Mouse (Mus musculus) heart, adult 9 months (tissue): ENCODE data around the gene Drosha.

ENCODE experiments used
- DNase-seq, 2 experiments: peaks; one replicate each; pipeline ENCODE4 v3.0.0; 2022; ENCODE audit warnings: low spot score in 2 of 2

Gene Drosha

GRCm38 (mm10) chr15:12832599-12832998 lies 8.0 kb downstream of the Drosha start:
- no peak for DNase-seq

- DNase-seq, result no peak
Measured at GRCm38 (mm10) chr15:12833385-12833784, 8.8 kb downstream of the Drosha start.

GRCm38 (mm10) chr15:12834231-12834630 lies 9.6 kb downstream of the Drosha start:
- DNase-seq, result no peak

- DNase-seq, result no peak
Measured at GRCm38 (mm10) chr15:12840737-12841136, 16.1 kb downstream of the Drosha start.

GRCm38 (mm10) chr15:12842833-12843232 lies 18.2 kb downstream of the Drosha start:
- DNase-seq, result no peak

- no peak for DNase-seq
Measured at GRCm38 (mm10) chr15:12848196-12848975, 23.8 kb downstream of the Drosha start.

- no peak for DNase-seq
Measured at GRCm38 (mm10) chr15:12849373-12849772, 24.8 kb downstream of the Drosha start.

GRCm38 (mm10) chr15:12853471-12853870 lies 28.9 kb downstream of the Drosha start:
- no peak for DNase-seq

- no peak for DNase-seq
Measured at GRCm38 (mm10) chr15:12856780-12857179, 32.2 kb downstream of the Drosha start.

GRCm38 (mm10) chr15:12857840-12858516 lies 33.4 kb downstream of the Drosha start:
- DNase-seq, result no peak

GRCm38 (mm10) chr15:12858645-12859044 lies 34.0 kb downstream of the Drosha start:
- DNase-seq, result no peak

GRCm38 (mm10) chr15:12862061-12862460 lies 37.4 kb downstream of the Drosha start:
- no peak for DNase-seq

GRCm38 (mm10) chr15:12863669-12864068 lies 39.1 kb downstream of the Drosha start:
- no peak for DNase-seq

- no peak for DNase-seq
Measured at GRCm38 (mm10) chr15:12865595-12866314, 41.1 kb downstream of the Drosha start.

GRCm38 (mm10) chr15:12867269-12867668 lies 42.7 kb downstream of the Drosha start:
- DNase-seq, result no peak

- DNase-seq, result no peak
Measured at GRCm38 (mm10) chr15:12875442-12876176, 51.0 kb downstream of the Drosha start.

GRCm38 (mm10) chr15:12876266-12876665 lies 51.7 kb downstream of the Drosha start:
- DNase-seq, result no peak

GRCm38 (mm10) chr15:12876881-12877280 lies 52.3 kb downstream of the Drosha start:
- no peak for DNase-seq

- DNase-seq, result no peak
Measured at GRCm38 (mm10) chr15:12877934-12878333, 53.3 kb downstream of the Drosha start.

- DNase-seq, result no peak
Measured at GRCm38 (mm10) chr15:12878581-12878980, 54.0 kb downstream of the Drosha start.

GRCm38 (mm10) chr15:12879937-12880336 lies 55.3 kb downstream of the Drosha start:
- DNase-seq, result no peak

- DNase-seq, result no peak
Measured at GRCm38 (mm10) chr15:12884855-12885254, 60.2 kb downstream of the Drosha start.
